Mouse (Mus musculus) kidney, embryonic 15.5 days (tissue): Measurements from ENCODE around the gene Rasgrp3. TPM values are rescaled to one million over a fixed set of nuclear protein-coding genes. Genes with fewer than 3 reads are reported as not detected.
A peak's percentile ranks its signal among the peaks of the same experiment; 100 is the strongest.

Experiments
- ATAC-seq: fragments of 200-750 bp; cut with Nextera tagmentation; replicated peaks from 2 replicates; pipeline ENCODE4 v1.8.0; 2017; ENCODE audit warnings: moderate TSS enrichment; ENCODE audit not compliant: low FRiP score
- H3K27ac ChIP-seq: fragments of 300-500 bp; sonication (generic); 2 replicates; pipeline ENCODE4 v1.5.1; 2015; ENCODE audit warnings: mild to moderate bottlenecking, inconsistent platforms
- H3K27me3 ChIP-seq: fragments of 300-500 bp; sonication (generic); 2 replicates; pipeline ENCODE4 v1.6.1; 2015; ENCODE audit warnings: inconsistent platforms
- H3K36me3 ChIP-seq: fragments of 300-500 bp; sonication (generic); 2 replicates; pipeline ENCODE4 v1.6.1; 2015; ENCODE audit warnings: inconsistent platforms
- H3K4me1 ChIP-seq: fragments of 300-500 bp; sonication (generic); 2 replicates; pipeline ENCODE4 v1.6.1; 2015; ENCODE audit warnings: inconsistent platforms
- H3K4me2 ChIP-seq: fragments of 300-500 bp; sonication (generic); 2 replicates; pipeline ENCODE4 v1.6.1; 2015; ENCODE audit warnings: moderate library complexity, mild to moderate bottlenecking, inconsistent platforms
- H3K4me3 ChIP-seq: fragments of 300-500 bp; sonication (generic); replicated peaks from 2 replicates; pipeline ENCODE4 v1.5.1; 2015; ENCODE audit warnings: mild to moderate bottlenecking, inconsistent platforms
- H3K9ac ChIP-seq: fragments of 300-500 bp; sonication (generic); 2 replicates; pipeline ENCODE4 v1.6.1; 2015; ENCODE audit warnings: mild to moderate bottlenecking, inconsistent platforms
- H3K9me3 ChIP-seq: fragments of 300-500 bp; sonication (generic); replicated peaks from 2 replicates; pipeline ENCODE4 v1.6.1; 2016; ENCODE audit warnings: inconsistent platforms
- WGBS: fragments of 180-500 bp; shearing (Covaris S2); methylation state at CpG from one replicate; pipeline ENCODE4 v1.1.7; 2015; ENCODE audit warnings: mixed read lengths; 5-methylcytosine and 5-hydroxymethylcytosine counted together
- polyA plus RNA-seq: library from polyadenylated mRNA; unstranded; fragments of >200 nt; fragmentation: Nextera tagmentation; extraction: Ambion mirVana; gene quantifications from 2 replicates; pipeline ENCODE4 v1.2.1, GENCODE M21; 2015

The Rasgrp3 gene
- polyA plus RNA-seq, 1 experiment from 2014 or later, result 22.8 TPM

DNA sequence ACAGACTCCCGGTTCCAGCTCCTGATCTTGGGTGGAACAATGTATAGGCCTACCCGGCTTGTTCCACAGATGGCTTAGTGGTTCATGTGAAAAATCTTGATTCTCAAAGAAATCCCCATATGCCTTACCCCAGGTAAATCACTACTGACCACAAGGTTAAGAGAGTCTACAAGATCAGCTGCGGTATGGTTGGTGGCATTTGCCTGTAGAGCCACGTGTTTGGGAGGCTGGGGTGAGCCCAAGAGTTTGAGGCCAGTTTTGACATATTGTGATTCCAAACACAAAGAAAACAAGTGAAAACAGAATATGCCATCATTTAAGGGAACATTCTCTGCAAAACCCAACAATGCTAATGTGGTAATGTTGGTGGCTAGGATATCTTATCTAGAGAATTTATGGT lies 99.9 kb downstream of the Rasgrp3 start:
- Histone ChIP-seq H3K4me1 (peaks cover 11% of the 10 kb centered on the region), H3K9me3 (no peaks in the 10 kb centered on the region), H3K27ac (no peak overlapping the region), H3K27me3 (no peaks in the 10 kb centered on the region), H3K4me2 (no peak overlapping the region), H3K4me3 (no peak overlapping the region), H3K9ac (no peak overlapping the region), H3K36me3 (peaks cover 36% of the 10 kb centered on the region)
- no peak for ATAC-seq
- 94% methylated on average over 4 of the region's 4 CpGs for WGBS

DNA sequence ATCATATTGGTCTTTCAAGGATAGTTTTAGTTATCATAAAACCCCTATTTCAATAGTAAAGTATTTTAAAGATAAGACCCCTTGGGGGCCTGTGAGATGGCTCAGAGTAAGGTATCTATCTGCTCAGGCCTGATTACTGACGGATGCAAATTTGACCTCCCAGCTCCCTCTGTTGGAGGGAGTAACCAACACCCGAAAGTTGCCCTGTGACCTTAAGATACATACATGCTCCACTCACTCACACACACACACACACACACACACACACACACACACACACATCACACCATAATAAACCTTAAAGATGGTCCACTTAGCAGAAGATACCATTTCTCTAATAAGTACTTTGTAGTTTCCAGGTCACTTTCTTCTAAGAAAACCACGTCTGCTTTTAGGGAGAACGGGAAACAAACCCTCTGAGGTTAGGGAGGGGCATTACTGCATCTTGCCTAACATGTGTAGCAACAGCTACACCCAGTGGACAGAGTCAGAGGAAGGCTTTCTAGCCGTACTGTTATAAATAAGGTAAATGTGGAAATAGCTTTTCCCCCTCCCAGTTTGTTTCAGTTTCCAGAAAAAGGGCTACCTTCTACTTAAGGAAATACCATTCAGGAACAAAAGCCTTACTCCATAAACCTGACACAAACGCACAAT lies 100.8 kb downstream of the Rasgrp3 start:
- H3K27me3 ChIP-seq, result no peaks in the 10 kb centered on the region
- WGBS, result 36% methylated on average over 6 of the region's 6 CpGs
- H3K9ac ChIP-seq, result no peak overlapping the region
- H3K36me3 ChIP-seq, result peaks cover 39% of the 10 kb centered on the region
- H3K9me3 ChIP-seq, result no peaks in the 10 kb centered on the region
- no peak overlapping the region for H3K27ac ChIP-seq
- H3K4me2 ChIP-seq, result no peak overlapping the region
- peaks cover 11% of the 10 kb centered on the region for H3K4me1 ChIP-seq
- ATAC-seq, result no peak
- no peak overlapping the region for H3K4me3 ChIP-seq

DNA sequence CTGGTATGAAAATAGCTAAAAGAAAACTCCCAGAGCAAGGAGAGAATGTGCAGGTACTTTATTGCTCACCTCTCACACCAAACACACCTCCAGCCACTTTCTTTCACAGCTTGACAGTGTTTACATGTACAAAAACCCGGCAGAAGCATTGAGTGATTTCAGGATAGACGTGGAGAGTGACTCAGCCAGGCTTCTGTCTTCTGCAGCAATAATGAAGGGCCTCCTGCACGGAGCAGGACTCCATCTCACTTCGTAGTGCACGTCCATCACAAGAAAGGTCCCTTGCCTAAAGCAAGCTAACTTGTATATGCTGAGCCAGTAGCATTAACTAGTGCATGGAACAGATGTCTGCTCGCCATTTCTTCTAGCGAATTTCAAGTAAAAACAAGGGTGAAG lies 101.4 kb downstream of the Rasgrp3 start:
- Histone ChIP-seq H3K4me3 (no peak overlapping the region), H3K4me2 (no peak overlapping the region), H3K27me3 (no peaks in the 10 kb centered on the region), H3K9me3 (no peaks in the 10 kb centered on the region), H3K27ac (no peak overlapping the region), H3K36me3 (peaks cover 44% of the 10 kb centered on the region), H3K4me1 (peaks cover 11% of the 10 kb centered on the region), H3K9ac (no peak overlapping the region)
- ATAC-seq, result no peak
- 87% methylated on average over 7 of the region's 7 CpGs for WGBS

DNA sequence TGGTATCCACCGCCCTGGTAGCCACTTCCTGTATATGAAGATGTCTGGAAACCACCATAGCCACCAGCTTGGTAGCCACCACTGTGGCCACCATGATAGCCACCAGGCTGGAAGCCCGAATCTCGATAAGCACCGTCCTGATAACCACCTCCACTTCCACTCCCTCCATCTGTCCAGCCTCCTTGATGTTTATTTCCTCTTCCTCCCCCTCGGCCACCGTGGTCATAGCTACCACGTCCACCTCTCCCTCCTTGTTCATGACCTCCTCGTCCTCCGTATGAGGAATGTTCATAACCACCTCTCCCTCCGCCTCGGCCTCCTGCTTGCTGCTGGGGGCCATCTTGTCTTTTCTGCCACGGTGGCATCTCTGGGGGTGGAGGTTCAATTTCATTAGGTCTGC lies 102.7 kb downstream of the Rasgrp3 start:
- Histone ChIP-seq H3K4me3 (no peak overlapping the region), H3K4me1 (peaks cover 5% of the 10 kb centered on the region), H3K9me3 (no peaks in the 10 kb centered on the region), H3K27ac (no peak overlapping the region), H3K27me3 (no peaks in the 10 kb centered on the region), H3K9ac (no peak overlapping the region), H3K36me3 (peaks cover 54% of the 10 kb centered on the region), H3K4me2 (no peak overlapping the region)
- ATAC-seq, result no peak
- 91% methylated on average over 12 of the region's 12 CpGs for WGBS

DNA sequence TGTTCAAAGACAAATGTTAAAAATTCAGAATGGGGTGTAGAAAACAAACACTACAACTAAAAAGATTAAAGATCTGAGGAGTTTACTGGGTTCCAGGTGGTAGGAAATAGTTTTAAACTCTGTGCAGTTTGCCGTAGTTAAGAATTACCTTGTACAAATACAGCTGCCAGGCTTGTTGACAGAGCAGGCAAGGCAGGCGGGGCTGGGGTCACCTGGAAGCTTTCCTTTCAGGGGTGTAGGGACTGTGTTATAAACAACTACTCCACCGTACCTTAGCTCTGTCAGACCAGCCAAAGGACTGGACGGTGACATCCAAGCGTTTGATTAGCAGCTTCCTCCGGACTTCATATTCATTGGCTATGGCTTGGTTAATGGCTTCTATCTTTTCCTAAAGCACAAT lies 103.4 kb downstream of the Rasgrp3 start:
- no peak for ATAC-seq
- Histone ChIP-seq H3K4me1 (peaks cover 5% of the 10 kb centered on the region), H3K36me3 (peaks cover 61% of the 10 kb centered on the region), H3K9me3 (no peaks in the 10 kb centered on the region), H3K4me3 (no peak overlapping the region), H3K9ac (no peak overlapping the region), H3K4me2 (no peak overlapping the region), H3K27me3 (no peaks in the 10 kb centered on the region), H3K27ac (no peak overlapping the region)
- WGBS, result 79% methylated on average over 6 of the region's 6 CpGs

DNA sequence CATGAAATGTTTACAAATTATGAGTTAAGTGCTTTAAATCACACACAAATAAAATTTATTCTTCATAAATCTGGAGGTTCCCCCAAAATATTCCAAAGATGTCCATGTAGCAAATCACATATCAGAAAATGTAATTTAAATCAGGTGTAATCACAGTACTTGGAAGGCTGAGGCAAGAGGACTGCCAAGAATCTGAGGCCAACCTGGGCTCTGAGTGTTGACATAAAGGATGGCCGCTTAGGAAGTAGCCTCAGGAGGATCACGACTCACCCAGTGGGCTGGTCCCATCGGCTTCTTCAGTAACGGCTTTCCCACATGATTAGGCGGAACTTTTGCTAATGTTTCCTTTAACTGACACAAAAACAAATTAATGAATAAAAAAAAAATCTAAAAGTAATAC lies 104.1 kb downstream of the Rasgrp3 start:
- WGBS, result 77% methylated on average over 5 of the region's 5 CpGs
- no peak for ATAC-seq
- H3K4me1 ChIP-seq, result no peaks in the 10 kb centered on the region; the same call in 1 of the 2 replicates
- no peak overlapping the region for H3K4me3 ChIP-seq
- H3K9ac ChIP-seq, result no peak overlapping the region
- no peak overlapping the region for H3K4me2 ChIP-seq
- H3K36me3 ChIP-seq, result peaks cover 68% of the 10 kb centered on the region
- H3K27ac ChIP-seq, result no peak overlapping the region
- H3K9me3 ChIP-seq, result no peaks in the 10 kb centered on the region
- no peaks in the 10 kb centered on the region for H3K27me3 ChIP-seq

DNA sequence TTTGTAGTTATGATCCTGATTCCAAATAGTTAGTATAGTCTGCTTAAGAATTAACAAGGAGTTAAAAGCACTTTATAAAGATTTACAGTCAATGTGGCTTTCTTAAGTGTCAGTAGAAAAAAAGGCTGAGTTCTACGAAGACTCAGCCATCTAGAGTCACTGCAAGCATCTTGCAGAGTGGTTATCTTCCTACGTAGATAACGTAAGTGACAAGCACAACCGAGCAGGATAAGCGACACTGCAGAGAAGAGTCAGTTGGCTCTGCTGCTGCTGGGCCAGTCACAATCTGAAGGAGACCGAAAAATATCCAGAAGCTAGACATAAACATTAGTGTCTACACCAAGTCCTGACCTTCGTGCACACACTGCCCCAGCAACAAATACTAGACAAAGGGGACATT lies 107.7 kb downstream of the Rasgrp3 start:
- H3K27me3 ChIP-seq, result no peaks in the 10 kb centered on the region
- H3K36me3 ChIP-seq, result peaks cover 78% of the 10 kb centered on the region
- H3K4me3 ChIP-seq, result no peak overlapping the region
- no peaks in the 10 kb centered on the region for H3K9me3 ChIP-seq
- no peaks in the 10 kb centered on the region for H3K4me1 ChIP-seq
- H3K27ac ChIP-seq, result no peak overlapping the region
- no peak overlapping the region for H3K9ac ChIP-seq
- ATAC-seq, result no peak
- no peak overlapping the region for H3K4me2 ChIP-seq
- 74% methylated on average over 7 of the region's 7 CpGs for WGBS

DNA sequence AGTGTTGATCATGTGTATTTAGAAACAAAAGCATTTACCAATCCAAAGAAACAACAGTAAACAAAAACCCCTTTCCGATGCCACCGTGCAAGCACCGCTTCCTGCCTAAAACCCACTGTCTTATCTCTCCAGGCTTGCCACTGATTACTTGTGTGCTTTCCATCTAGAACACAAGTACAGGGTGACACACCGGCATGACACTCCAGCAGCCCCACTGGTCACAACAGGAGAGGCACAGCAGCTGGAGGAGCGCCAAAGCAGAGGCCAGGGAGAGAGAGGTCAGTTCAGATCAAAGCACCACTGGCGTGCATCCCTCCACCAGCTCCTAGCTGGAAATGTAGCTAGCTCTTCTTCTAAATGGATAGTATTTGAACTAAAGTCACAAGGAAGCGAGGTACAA lies 108.6 kb downstream of the Rasgrp3 start:
- H3K4me1 ChIP-seq, result no peaks in the 10 kb centered on the region
- no peak overlapping the region for H3K9ac ChIP-seq
- no peak overlapping the region for H3K27ac ChIP-seq
- peaks cover 71% of the 10 kb centered on the region for H3K36me3 ChIP-seq
- 85% methylated on average over 7 of the region's 7 CpGs for WGBS
- H3K4me2 ChIP-seq, result no peak overlapping the region
- H3K4me3 ChIP-seq, result no peak overlapping the region
- ATAC-seq, result no peak
- H3K9me3 ChIP-seq, result no peaks in the 10 kb centered on the region
- H3K27me3 ChIP-seq, result no peaks in the 10 kb centered on the region

DNA sequence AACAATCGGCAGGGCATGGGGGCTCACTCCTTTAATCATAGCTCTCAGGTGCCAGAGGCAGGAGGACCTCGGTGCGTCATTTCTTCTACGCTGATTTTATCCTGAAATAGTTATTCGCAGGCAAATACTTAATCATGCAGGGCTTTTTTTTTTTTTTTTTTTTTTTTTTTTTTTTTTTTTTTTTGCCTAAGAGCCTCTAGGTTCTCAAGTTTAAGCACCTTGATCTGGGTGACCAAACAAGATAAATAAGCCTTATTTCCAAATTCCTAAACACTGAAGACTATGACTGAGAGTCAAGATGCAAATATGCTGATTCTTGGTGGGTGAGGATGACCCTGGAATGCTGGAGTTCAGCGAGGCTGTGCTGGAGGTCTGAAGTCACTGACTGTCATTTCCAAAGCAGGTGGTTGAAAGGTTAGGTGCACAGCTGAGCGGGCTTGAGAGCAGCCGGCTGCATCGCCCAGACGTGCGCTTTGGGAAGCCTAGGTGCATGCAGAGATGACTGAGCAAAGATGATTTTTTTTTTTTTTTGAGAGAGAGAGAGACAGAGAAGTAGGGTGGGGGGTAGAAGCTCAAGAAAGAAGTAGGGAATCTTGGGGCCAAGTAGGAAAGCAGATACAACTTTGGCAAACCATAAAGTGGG lies 115.2 kb downstream of the Rasgrp3 start:
- peak overlapping the region; percentile 68 for H3K4me2 ChIP-seq
- peak; percentile 11 for ATAC-seq
- peaks cover 8% of the 10 kb centered on the region for H3K4me1 ChIP-seq

DNA sequence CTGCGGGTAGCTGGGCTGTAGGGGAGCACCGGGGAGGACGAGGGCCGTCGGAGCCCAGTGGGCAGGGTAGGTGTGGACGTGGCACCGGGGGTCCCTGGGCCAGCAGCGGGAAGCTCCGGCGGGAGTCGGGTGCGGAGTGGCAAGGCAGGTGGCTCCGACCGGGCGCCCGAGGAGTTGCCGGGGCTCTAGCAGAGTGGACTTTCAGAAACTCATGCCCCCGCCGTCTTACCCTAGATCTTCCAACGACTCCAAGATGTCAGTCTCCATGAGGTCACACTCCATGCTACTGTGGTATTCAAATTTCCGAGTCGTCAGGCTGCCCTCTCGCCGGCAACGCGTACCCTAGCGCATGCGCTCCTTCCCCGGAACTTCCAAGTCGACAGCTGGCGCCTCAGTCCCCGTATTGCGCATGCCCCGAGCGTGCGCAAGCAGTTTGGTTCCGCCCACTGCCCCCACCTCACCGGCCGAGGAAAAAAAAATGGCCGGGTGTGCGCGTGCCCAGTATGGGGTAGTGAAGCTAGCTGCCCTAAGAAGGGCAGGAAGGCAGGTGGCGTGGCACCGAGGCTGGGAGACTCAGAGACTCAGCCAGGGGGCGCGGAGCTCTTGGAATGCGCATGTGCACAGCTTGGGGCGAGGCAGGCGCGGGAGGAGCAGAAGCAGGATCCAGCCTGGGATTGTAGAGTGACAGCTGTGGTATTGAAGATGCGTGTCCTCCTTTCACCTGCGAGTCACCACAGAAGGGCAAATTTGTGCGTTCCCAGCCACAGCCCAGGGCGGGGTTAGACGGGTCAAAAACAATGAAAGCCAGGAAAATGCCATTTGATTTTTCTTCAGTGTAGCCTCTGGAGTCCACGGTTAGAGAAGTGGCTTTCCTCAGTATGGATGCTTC lies 116.1 kb downstream of the Rasgrp3 start, which contains the start of gene Fam98a:
TSS of gene Fam98a (minus strand) at position 435 of the 889 bp plus-strand sequence.
- whole genome bisulfite sequencing, result under 1% methylated on average over 55 of the region's 56 CpGs
- ATAC-seq, result peak; percentile 99
- H3K36me3 ChIP-seq, result peaks cover 16% of the 10 kb centered on the region
- H3K27me3 ChIP-seq, result no peaks in the 10 kb centered on the region
- no peaks in the 10 kb centered on the region for H3K9me3 ChIP-seq
- peak within 1 kb of the TSS; percentile 86 for H3K4me3 ChIP-seq
- H3K9ac ChIP-seq, result peak within 1 kb of the TSS; percentile 52
- peak within 1 kb of the TSS; percentile 83 for H3K27ac ChIP-seq
- H3K4me2 ChIP-seq, result peak within 1 kb of the TSS; percentile 80
- H3K4me1 ChIP-seq, result peaks cover 8% of the 10 kb centered on the region

More for the DNA sequence above, 115.2 kb downstream of the Rasgrp3 start:
- Histone ChIP-seq H3K27ac (peak overlapping the region; percentile 83), H3K27me3 (no peaks in the 10 kb centered on the region), H3K36me3 (peaks cover 24% of the 10 kb centered on the region), H3K4me3 (peak overlapping the region; percentile 86), H3K9ac (peak overlapping the region; percentile 52), H3K9me3 (no peaks in the 10 kb centered on the region)
- WGBS, result 34% methylated on average over 11 of the region's 11 CpGs

DNA sequence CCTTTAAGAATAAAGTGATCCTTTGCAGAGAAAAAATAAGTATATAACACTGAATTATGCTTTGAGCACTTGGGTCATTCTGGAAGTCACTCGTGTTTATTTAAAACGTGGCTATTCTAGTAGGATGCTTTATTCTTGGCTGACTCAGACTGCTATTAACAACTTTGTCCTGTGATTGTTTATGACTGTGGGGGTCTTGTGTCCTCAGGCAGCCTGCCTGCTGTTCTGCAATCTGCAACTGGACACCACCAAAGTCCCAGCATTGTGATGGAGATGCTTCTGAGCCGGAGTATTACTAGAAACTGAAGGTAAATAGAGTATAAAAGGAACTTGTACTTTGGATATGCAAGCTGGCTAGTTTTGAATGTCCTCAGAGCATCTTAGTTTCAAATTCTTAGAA lies 121.3 kb downstream of the Rasgrp3 start:
- no peak overlapping the region for H3K9ac ChIP-seq
- H3K4me3 ChIP-seq, result no peak overlapping the region
- ATAC-seq, result no peak
- no peak overlapping the region for H3K27ac ChIP-seq
- H3K36me3 ChIP-seq, result no peaks in the 10 kb centered on the region
- 0 out of 2 replicates have a peak, but pooled peaks cover 3% of the 10 kb centered on the region for H3K9me3 ChIP-seq
- H3K4me2 ChIP-seq, result no peak overlapping the region
- H3K27me3 ChIP-seq, result no peaks in the 10 kb centered on the region
- 24% methylated on average over 3 of the region's 3 CpGs for WGBS
- no peaks in the 10 kb centered on the region for H3K4me1 ChIP-seq

DNA sequence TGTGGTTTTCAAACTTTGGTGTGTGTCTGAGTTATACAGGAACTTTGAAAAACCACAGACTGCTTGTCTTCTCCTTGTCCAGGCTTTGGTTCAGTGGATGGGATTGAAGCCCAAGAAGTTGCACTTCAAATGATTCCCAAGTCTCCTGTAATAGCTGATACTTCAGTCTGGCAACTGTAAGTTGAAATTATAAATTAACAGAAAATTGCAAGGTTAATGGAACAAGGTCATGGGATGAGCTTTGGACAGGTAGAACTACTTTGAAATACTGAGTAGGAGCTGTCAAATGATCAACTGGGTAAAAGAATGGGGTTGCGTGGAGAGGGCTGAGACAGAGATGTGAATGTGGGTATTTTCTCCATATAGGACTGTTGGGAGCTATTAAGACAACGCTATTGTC lies 122.3 kb downstream of the Rasgrp3 start:
- no peaks in the 10 kb centered on the region for H3K4me1 ChIP-seq
- no peaks in the 10 kb centered on the region for H3K36me3 ChIP-seq
- no peak overlapping the region for H3K9ac ChIP-seq
- WGBS, result 95% methylated on average over 2 of the region's 2 CpGs
- no peak overlapping the region for H3K27ac ChIP-seq
- no peak for ATAC-seq
- no peak overlapping the region for H3K4me3 ChIP-seq
- H3K27me3 ChIP-seq, result no peaks in the 10 kb centered on the region
- H3K9me3 ChIP-seq, result 0 out of 2 replicates have a peak, but pooled peaks cover 3% of the 10 kb centered on the region
- no peak overlapping the region for H3K4me2 ChIP-seq
